Mouse (Mus musculus): ENCODE measurements at regions not wholly inside any gene's neighbourhood (a gene's known extent, or its start where the extent isn't known, plus 50 kb on each side); places are given as distances from the start of the nearest gene placed in this dataset.
"Not testable (repeated sequence)": the region's sequence is repeated elsewhere in the genome, so short reads cannot be mapped to it uniquely, and the experiment has no call there.

GRCm38 (mm10) chr5:42884251-42884650, 348.7 kb upstream of the Cpeb2 start:
- H3K27me3 ChIP-seq, result no peaks in the 10 kb centered on the region
- ATAC-seq (ENCODE audit: insufficient number of reproducible peaks, insufficient read depth, low FRiP score, low TSS enrichment), result no peak
- H3K36me3 ChIP-seq, result no peaks in the 10 kb centered on the region
- no peak overlapping the region for H3K4me3 ChIP-seq
- no peak overlapping the region for H3K4me2 ChIP-seq (replicated peaks)
- WGBS, result 87% methylated on average over 1 of the region's 1 CpGs
- no peaks in the 10 kb centered on the region for H3K9me3 ChIP-seq
- no peak overlapping the region for H3K27ac ChIP-seq
- H3K9ac ChIP-seq, result no peak overlapping the region
- H3K4me1 ChIP-seq, result no peaks in the 10 kb centered on the region

GRCm38 (mm10) chr5:42891890-42892289, 341.1 kb upstream of the Cpeb2 start:
- Histone ChIP-seq H3K4me2 (replicated peaks) (no peak overlapping the region), H3K36me3 (no peaks in the 10 kb centered on the region), H3K4me1 (no peaks in the 10 kb centered on the region), H3K27me3 (no peaks in the 10 kb centered on the region), H3K9ac (no peak overlapping the region), H3K4me3 (no peak overlapping the region), H3K27ac (no peak overlapping the region), H3K9me3 (no peaks in the 10 kb centered on the region)
- 32% methylated on average over 2 of the region's 2 CpGs for WGBS
- no peak for ATAC-seq (ENCODE audit: insufficient number of reproducible peaks, insufficient read depth, low FRiP score, low TSS enrichment)

GRCm38 (mm10) chr5:42906136-42906535, 326.8 kb upstream of the Cpeb2 start:
- Histone ChIP-seq H3K27me3 (no peaks in the 10 kb centered on the region), H3K4me2 (replicated peaks) (no peak overlapping the region), H3K36me3 (no peaks in the 10 kb centered on the region), H3K4me1 (no peaks in the 10 kb centered on the region), H3K27ac (no peak overlapping the region), H3K9ac (no peak overlapping the region), H3K9me3 (no peaks in the 10 kb centered on the region), H3K4me3 (no peak overlapping the region)
- ATAC-seq (ENCODE audit: insufficient number of reproducible peaks, insufficient read depth, low FRiP score, low TSS enrichment), result no peak
- 67% methylated on average over 3 of the region's 3 CpGs for WGBS

- no peak overlapping the region for H3K9ac ChIP-seq
- no peak for ATAC-seq (ENCODE audit: insufficient number of reproducible peaks, insufficient read depth, low FRiP score, low TSS enrichment)
- WGBS, result 82% methylated on average over 3 of the region's 3 CpGs
- H3K4me2 ChIP-seq (replicated peaks), result no peak overlapping the region
- H3K4me3 ChIP-seq, result no peak overlapping the region
- no peaks in the 10 kb centered on the region for H3K36me3 ChIP-seq
- H3K9me3 ChIP-seq, result no peaks in the 10 kb centered on the region
- H3K27me3 ChIP-seq, result no peaks in the 10 kb centered on the region
- no peak overlapping the region for H3K27ac ChIP-seq
- no peaks in the 10 kb centered on the region for H3K4me1 ChIP-seq
These were observed 313.6 kb upstream of the Cpeb2 start for GRCm38 (mm10) chr5:42919328-42919727.

- Histone ChIP-seq H3K4me1 (no peaks in the 10 kb centered on the region), H3K4me2 (replicated peaks) (no peak overlapping the region), H3K9me3 (no peaks in the 10 kb centered on the region), H3K4me3 (no peak overlapping the region), H3K27me3 (no peaks in the 10 kb centered on the region), H3K36me3 (no peaks in the 10 kb centered on the region), H3K9ac (no peak overlapping the region), H3K27ac (no peak overlapping the region)
- 67% methylated on average over 2 of the region's 2 CpGs for WGBS
- no peak for ATAC-seq (ENCODE audit: insufficient number of reproducible peaks, insufficient read depth, low FRiP score, low TSS enrichment)
These were observed 300.9 kb upstream of the Cpeb2 start for GRCm38 (mm10) chr5:42932106-42932505.

- 83% methylated on average over 9 of the region's 9 CpGs for WGBS
- ATAC-seq (ENCODE audit: insufficient number of reproducible peaks, insufficient read depth, low FRiP score, low TSS enrichment), result no peak
These were observed 273.6 kb upstream of the Cpeb2 start for GRCm38 (mm10) chr5:42959296-42959862.

GRCm38 (mm10) chr5:42966952-42967351, 266.0 kb upstream of the Cpeb2 start:
- ATAC-seq (ENCODE audit: insufficient number of reproducible peaks, insufficient read depth, low FRiP score, low TSS enrichment); H3K4me1 ChIP-seq: not testable (repeated sequence)

More at GRCm38 (mm10) chr5:42959296-42959862, 273.6 kb upstream of the Cpeb2 start:
- Histone ChIP-seq H3K4me3 (no peak overlapping the region), H3K27ac (no peak overlapping the region), H3K4me1 (no peaks in the 10 kb centered on the region), H3K4me2 (replicated peaks) (no peak overlapping the region), H3K9ac (no peak overlapping the region), H3K9me3 (no peaks in the 10 kb centered on the region), H3K27me3 (no peaks in the 10 kb centered on the region), H3K36me3 (no peaks in the 10 kb centered on the region)

GRCm38 (mm10) chr5:42969209-42969608, 263.8 kb upstream of the Cpeb2 start:
- Histone ChIP-seq H3K4me1 (no peaks in the 10 kb centered on the region), H3K4me3 (no peak overlapping the region), H3K27ac (no peak overlapping the region), H3K36me3 (no peaks in the 10 kb centered on the region), H3K9ac (no peak overlapping the region), H3K4me2 (replicated peaks) (no peak overlapping the region), H3K9me3 (no peaks in the 10 kb centered on the region), H3K27me3 (no peaks in the 10 kb centered on the region)
- ATAC-seq (ENCODE audit: insufficient number of reproducible peaks, insufficient read depth, low FRiP score, low TSS enrichment), result no peak

More at GRCm38 (mm10) chr5:42966952-42967351, 266.0 kb upstream of the Cpeb2 start:
- not testable (repeated sequence) for H3K4me3 ChIP-seq; H3K9ac ChIP-seq; H3K9me3 ChIP-seq; H3K27ac ChIP-seq; H3K4me2 ChIP-seq (replicated peaks); H3K27me3 ChIP-seq; H3K36me3 ChIP-seq
- 92% methylated on average over 2 of the region's 2 CpGs for WGBS

- no peak overlapping the region for H3K9ac ChIP-seq
- no peaks in the 10 kb centered on the region for H3K9me3 ChIP-seq
- no peak overlapping the region for H3K27ac ChIP-seq
- no peak overlapping the region for H3K4me2 ChIP-seq (replicated peaks)
- no peak for ATAC-seq (ENCODE audit: insufficient number of reproducible peaks, insufficient read depth, low FRiP score, low TSS enrichment)
- no peaks in the 10 kb centered on the region for H3K36me3 ChIP-seq
- 65% methylated on average over 3 of the region's 3 CpGs for WGBS
- H3K4me1 ChIP-seq, result no peaks in the 10 kb centered on the region
- no peak overlapping the region for H3K4me3 ChIP-seq
- H3K27me3 ChIP-seq, result no peaks in the 10 kb centered on the region
These were observed 263.3 kb upstream of the Cpeb2 start for GRCm38 (mm10) chr5:42969621-42970020.

GRCm38 (mm10) chr5:42977108-42977507, 255.9 kb upstream of the Cpeb2 start:
- Histone ChIP-seq H3K36me3 (no peaks in the 10 kb centered on the region), H3K27ac (no peak overlapping the region), H3K4me1 (no peaks in the 10 kb centered on the region), H3K9ac (no peak overlapping the region), H3K9me3 (no peaks in the 10 kb centered on the region), H3K27me3 (no peaks in the 10 kb centered on the region), H3K4me2 (replicated peaks) (no peak overlapping the region), H3K4me3 (no peak overlapping the region)
- no peak for ATAC-seq (ENCODE audit: insufficient number of reproducible peaks, insufficient read depth, low FRiP score, low TSS enrichment)
- 87% methylated on average over 4 of the region's 4 CpGs for WGBS

- no peak for ATAC-seq (ENCODE audit: insufficient number of reproducible peaks, insufficient read depth, low FRiP score, low TSS enrichment)
- no peak overlapping the region for H3K4me3 ChIP-seq
These were observed 251.9 kb upstream of the Cpeb2 start for GRCm38 (mm10) chr5:42980946-42981650.

GRCm38 (mm10) chr5:42986203-42986602, 246.8 kb upstream of the Cpeb2 start:
- no peak for ATAC-seq (ENCODE audit: insufficient number of reproducible peaks, insufficient read depth, low FRiP score, low TSS enrichment)
- Histone ChIP-seq H3K36me3 (no peaks in the 10 kb centered on the region), H3K4me3 (no peak overlapping the region), H3K27me3 (no peaks in the 10 kb centered on the region), H3K4me2 (replicated peaks) (no peak overlapping the region), H3K9me3 (no peaks in the 10 kb centered on the region), H3K27ac (no peak overlapping the region), H3K4me1 (no peaks in the 10 kb centered on the region), H3K9ac (no peak overlapping the region)
- WGBS, result 78% methylated on average over 4 of the region's 4 CpGs

More at GRCm38 (mm10) chr5:42980946-42981650, 251.9 kb upstream of the Cpeb2 start:
- Histone ChIP-seq H3K27ac (no peak overlapping the region), H3K9me3 (no peaks in the 10 kb centered on the region), H3K4me2 (replicated peaks) (no peak overlapping the region), H3K36me3 (no peaks in the 10 kb centered on the region), H3K4me1 (no peaks in the 10 kb centered on the region), H3K27me3 (no peaks in the 10 kb centered on the region), H3K9ac (no peak overlapping the region)
- 67% methylated on average over 2 of the region's 2 CpGs for WGBS

Data from embryonic facial prominence, embryonic 12.5 days (tissue).